Mouse (Mus musculus) C2C12 (cell line): ENCODE measurements at regions not wholly inside any gene's neighbourhood (a gene's known extent, or its start where the extent isn't known, plus 50 kb on each side); places are given as distances from the start of the nearest gene placed in this dataset.
A peak's percentile ranks its signal among the peaks of the same experiment; 100 is the strongest.

Experiments
- H3K27me3 ChIP-seq: one replicate; pipeline ENCODE4 v1.6.1; 2011; ENCODE audit not compliant: control insufficient read depth, insufficient read depth, insufficient read length
- H3K36me3 ChIP-seq: one replicate; pipeline ENCODE4 v1.6.1; 2011; ENCODE audit not compliant: control insufficient read depth, insufficient read depth
- H3K4me3 ChIP-seq: one replicate; pipeline ENCODE4 v1.5.1; 2011; ENCODE audit warnings: mild to moderate bottlenecking, control low read depth; ENCODE audit not compliant: poor library complexity, insufficient read depth, severe bottlenecking
- H3K79me2 ChIP-seq: one replicate; pipeline ENCODE4 v1.6.1; 2011; ENCODE audit not compliant: control insufficient read depth, insufficient read depth
- H3K79me3 ChIP-seq: one replicate; pipeline ENCODE4 v1.6.1; 2011; ENCODE audit warnings: low read depth, control low read depth
- H3ac ChIP-seq: one replicate; pipeline ENCODE3; 2011; ENCODE audit warnings: low read depth; ENCODE audit not compliant: control insufficient read depth, insufficient read length
- CEBPB ChIP-seq: IDR thresholded peaks from one replicate; pipeline ENCODE4 v1.6.1; 2011; ENCODE audit warnings: low read depth, mild to moderate bottlenecking, control low read depth, moderate library complexity
- CTCF ChIP-seq: IDR thresholded peaks from one replicate; pipeline ENCODE4 v1.5.1; 2011; ENCODE audit not compliant: control insufficient read depth, insufficient read depth, insufficient read length
- FOSL1 ChIP-seq: IDR thresholded peaks from one replicate; pipeline ENCODE4 v1.8.0; 2011; ENCODE audit warnings: mild to moderate bottlenecking, low read length; ENCODE audit not compliant: poor library complexity, insufficient read depth, severe bottlenecking
- MAX ChIP-seq: IDR thresholded peaks from one replicate; pipeline ENCODE4 v1.6.1; 2011; ENCODE audit warnings: mild to moderate bottlenecking, control low read depth
- MYOD1 ChIP-seq: IDR thresholded peaks from one replicate; pipeline ENCODE4 v1.6.1; 2011; ENCODE audit warnings: low read depth; ENCODE audit not compliant: control insufficient read depth, insufficient read length
- MYOG ChIP-seq: IDR thresholded peaks from one replicate; pipeline ENCODE4 v1.6.1; 2011; ENCODE audit not compliant: control insufficient read depth, insufficient read length; ENCODE audit errors: extremely low read depth
- USF1 ChIP-seq: IDR thresholded peaks from one replicate; pipeline ENCODE4 v1.6.1; 2011; ENCODE audit warnings: low read depth, mild to moderate bottlenecking, control low read depth, moderate library complexity

- H3ac ChIP-seq: no peak overlapping the region
- TF ChIP-seq CEBPB: peak; percentile 85
- no peak for TF ChIP-seq MYOG
- no peak for TF ChIP-seq CTCF
- TF ChIP-seq FOSL1: no peak
- no peak for TF ChIP-seq MYOD1
- TF ChIP-seq USF1: peak; percentile 14
- peak; percentile 80 for TF ChIP-seq MAX
- H3K36me3 ChIP-seq: no peaks in the 10 kb centered on the region
- H3K79me2 ChIP-seq: no peaks in the 10 kb centered on the region
- no peak overlapping the region for H3K4me3 ChIP-seq
- no peaks in the 10 kb centered on the region for H3K79me3 ChIP-seq
- no peaks in the 10 kb centered on the region for H3K27me3 ChIP-seq
These were observed 271.2 kb downstream of the Rnd3 start for GRCm38 (mm10) chr2:50877716-50878115.

GRCm38 (mm10) chr2:50875072-50875471, 273.8 kb downstream of the Rnd3 start:
- H3K79me3 ChIP-seq: no peaks in the 10 kb centered on the region
- H3K36me3 ChIP-seq: no peaks in the 10 kb centered on the region
- no peak overlapping the region for H3ac ChIP-seq
- TF ChIP-seq MYOD1: no peak
- no peak for TF ChIP-seq CEBPB
- TF ChIP-seq MYOG: no peak
- no peak for TF ChIP-seq FOSL1
- TF ChIP-seq MAX: no peak
- no peak for TF ChIP-seq USF1
- no peak for TF ChIP-seq CTCF
- no peaks in the 10 kb centered on the region for H3K27me3 ChIP-seq
- H3K79me2 ChIP-seq: no peaks in the 10 kb centered on the region
- no peak overlapping the region for H3K4me3 ChIP-seq

- Histone ChIP-seq H3K79me3 (no peaks in the 10 kb centered on the region), H3K27me3 (no peaks in the 10 kb centered on the region), H3ac (no peak overlapping the region), H3K79me2 (no peaks in the 10 kb centered on the region), H3K36me3 (no peaks in the 10 kb centered on the region), H3K4me3 (no peak overlapping the region)
- TF ChIP-seq MYOD1 (no peak), FOSL1 (no peak), MYOG (no peak), CTCF (no peak), CEBPB (no peak), USF1 (no peak), MAX (no peak)
These were observed 295.2 kb downstream of the Rnd3 start for GRCm38 (mm10) chr2:50853538-50854244.

- TF ChIP-seq USF1 (no peak), CEBPB (no peak)
- Histone ChIP-seq H3ac (no peak overlapping the region), H3K79me2 (no peaks in the 10 kb centered on the region), H3K27me3 (no peaks in the 10 kb centered on the region), H3K4me3 (no peak overlapping the region), H3K36me3 (no peaks in the 10 kb centered on the region), H3K79me3 (no peaks in the 10 kb centered on the region)
These were observed 296.4 kb downstream of the Rnd3 start for GRCm38 (mm10) chr2:50852413-50852919.

GRCm38 (mm10) chr2:50850071-50850470, 298.8 kb downstream of the Rnd3 start:
- Histone ChIP-seq H3K4me3 (no peak overlapping the region), H3K36me3 (no peaks in the 10 kb centered on the region), H3K79me2 (no peaks in the 10 kb centered on the region), H3ac (no peak overlapping the region), H3K79me3 (no peaks in the 10 kb centered on the region), H3K27me3 (no peaks in the 10 kb centered on the region)
- TF ChIP-seq MAX (no peak), USF1 (no peak), CTCF (no peak), MYOG (no peak), MYOD1 (no peak), FOSL1 (no peak), CEBPB (no peak)

GRCm38 (mm10) chr2:50841881-50842280, 307.0 kb downstream of the Rnd3 start:
- no peak overlapping the region for H3K4me3 ChIP-seq
- no peak overlapping the region for H3ac ChIP-seq
- H3K79me3 ChIP-seq: no peaks in the 10 kb centered on the region
- no peaks in the 10 kb centered on the region for H3K27me3 ChIP-seq
- H3K36me3 ChIP-seq: no peaks in the 10 kb centered on the region
- no peaks in the 10 kb centered on the region for H3K79me2 ChIP-seq
- TF ChIP-seq MAX (no peak), USF1 (no peak), MYOD1 (no peak), MYOG (no peak), CEBPB (no peak), CTCF (no peak), FOSL1 (no peak)
